Mouse (Mus musculus) lung, postnatal 36 days (tissue): ENCODE results near the gene Nsdhl.
A peak's percentile ranks its signal among the peaks of the same experiment; 100 is the strongest.

Source experiments
- DNase-seq: peaks from one replicate; pipeline ENCODE4 v3.0.0; 2022; ENCODE audit warnings: mixed read lengths

Gene Nsdhl

DNA sequence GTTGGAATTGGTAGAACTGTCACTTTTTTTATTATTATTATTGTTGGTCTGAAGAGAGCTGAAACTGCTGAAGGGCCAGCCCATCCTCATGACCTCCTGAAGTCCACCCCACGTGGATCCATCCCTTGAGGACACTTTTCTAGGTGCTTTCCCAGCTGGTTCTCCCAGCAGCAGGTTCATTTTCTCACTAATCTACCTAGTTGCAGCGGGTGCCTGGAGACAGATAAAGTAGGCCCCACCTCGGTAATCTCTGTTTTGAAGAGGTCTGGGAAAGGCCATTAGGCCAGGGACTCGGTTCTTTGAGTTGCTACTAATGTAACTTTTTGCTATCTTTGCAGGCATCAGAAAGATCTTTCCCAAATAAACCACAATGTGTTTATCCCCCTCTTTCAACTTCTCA is 87.3 kb downstream of the Nsdhl start:
- no peak for DNase-seq

DNA sequence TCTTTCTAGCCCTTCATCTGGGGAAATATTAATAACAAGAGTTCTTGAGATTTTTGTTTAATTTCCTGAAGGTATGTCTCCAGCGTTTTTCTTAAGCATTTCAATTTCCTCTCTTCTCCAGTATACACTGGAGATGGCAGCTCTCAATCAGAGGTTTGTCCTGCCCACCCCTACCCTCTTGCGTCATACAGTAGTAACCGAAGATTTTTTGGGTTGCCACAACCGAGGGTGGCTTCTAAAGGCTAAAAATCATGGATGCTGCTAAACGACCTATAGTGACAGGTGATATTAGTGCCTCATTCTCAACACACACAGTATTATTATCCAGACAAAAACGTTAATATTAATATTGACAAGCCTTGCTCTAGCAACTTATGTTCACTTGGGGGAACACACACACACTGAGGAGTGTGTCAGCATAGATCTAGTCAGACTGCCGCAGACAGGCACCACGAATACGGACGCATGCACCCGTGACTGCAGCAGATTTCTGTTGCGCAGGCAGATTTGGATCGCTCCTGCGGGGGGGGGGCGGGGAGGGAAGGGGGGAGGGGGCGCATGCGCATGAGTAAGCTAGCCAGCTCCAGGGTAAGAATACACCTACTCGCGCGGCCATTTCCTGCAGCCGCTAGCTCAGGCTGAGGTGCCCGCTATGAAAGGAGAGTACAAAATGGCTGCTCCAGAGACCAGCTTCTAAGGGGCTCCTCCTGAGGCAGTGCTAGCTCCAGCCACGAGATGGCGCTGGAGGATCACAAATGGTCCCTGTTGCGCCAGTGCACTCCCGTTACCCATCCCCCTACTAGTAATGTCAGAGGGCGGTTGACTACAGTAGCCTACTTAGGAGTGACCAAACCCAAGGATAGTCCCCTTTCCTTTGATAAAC is 89.5 kb downstream of the Nsdhl start:
- peak; percentile 95 for DNase-seq
